Mouse (Mus musculus) brown adipose tissue, adult 24 weeks (tissue): Measurements from ENCODE around the gene Ccdc34. TPM values are rescaled to one million over a fixed set of nuclear protein-coding genes. Genes with fewer than 3 reads are reported as not detected.
A peak's percentile ranks its signal among the peaks of the same experiment; 100 is the strongest.

ENCODE experiments used
- H3K27ac ChIP-seq: fragments of 200-500 bp; replicated peaks from 2 replicates; pipeline ENCODE4 v1.5.1; 2012; ENCODE audit warnings: low read depth, mild to moderate bottlenecking, low read length
- H3K4me1 ChIP-seq: fragments of 200-500 bp; 2 replicates; pipeline ENCODE4 v1.6.1; 2012; ENCODE audit warnings: low read length, mixed read lengths; ENCODE audit not compliant: control insufficient read depth, insufficient read depth, insufficient read length
- H3K4me3 ChIP-seq: fragments of 200-500 bp; 2 replicates; pipeline ENCODE4 v1.5.1; 2012; ENCODE audit warnings: low read depth, mild to moderate bottlenecking, low read length, moderate library complexity; ENCODE audit not compliant: insufficient read depth
- polyA plus RNA-seq: library from polyadenylated mRNA; stranded (reverse); fragments of >200 nt; gene quantifications from 2 replicates; pipeline ENCODE4 v1.2.4, GENCODE M21; 2012; ENCODE audit not compliant: missing spikeins, insufficient read depth, insufficient read length

Ccdc34 gene
- 5.8 and 6.3 TPM in 2 replicates for polyA plus RNA-seq

- Histone ChIP-seq H3K4me1 (no peaks in the 10 kb centered on the region), H3K4me3 (peak within 1 kb of the TSS; percentile 61), H3K27ac (no peak within 1 kb of the TSS)
These were observed at the start of gene Ccdc34 for GRCm38 (mm10) chr2:110017616-110018505. TSS of gene Ccdc34 (plus strand) at chr2:110017817.

- Histone ChIP-seq H3K27ac (no peak overlapping the region), H3K4me1 (no peaks in the 10 kb centered on the region; the same call in none of the 2 replicates), H3K4me3 (no peak overlapping the region)
These were observed 48.2 kb upstream of the Ccdc34 start for GRCm38 (mm10) chr2:109969381-109969780.

DNA sequence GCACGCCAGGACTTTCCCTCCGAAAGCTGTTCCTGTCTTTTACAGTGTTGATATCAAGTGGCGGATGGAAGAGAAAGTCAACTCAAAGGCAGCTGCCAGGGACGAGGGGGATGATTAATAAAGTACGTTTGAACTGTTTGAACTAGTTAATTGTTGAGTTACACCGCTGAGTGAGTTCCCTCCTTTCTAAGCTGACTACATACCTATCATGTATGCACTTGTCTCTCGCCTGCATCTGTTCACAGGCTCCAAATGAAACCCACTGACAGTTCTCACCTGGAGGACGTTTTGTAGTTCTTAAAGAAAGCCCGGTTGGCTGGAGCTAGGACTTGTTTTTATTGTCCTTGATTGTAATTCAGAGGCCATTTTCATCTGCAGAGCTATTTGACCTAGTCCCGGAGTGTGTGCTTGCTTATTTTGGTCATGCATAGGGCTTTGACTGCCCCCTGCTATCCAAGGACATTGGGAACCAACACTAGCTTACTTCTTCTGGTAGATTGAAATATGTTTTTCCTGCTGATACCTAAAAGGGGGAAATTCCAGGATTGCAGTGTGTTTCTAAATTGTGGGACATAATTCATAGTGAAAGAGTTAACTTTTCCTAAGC is 47.6 kb upstream of the Ccdc34 start:
- H3K4me1 ChIP-seq = no peaks in the 10 kb centered on the region; the same call in none of the 2 replicates
- H3K27ac ChIP-seq = no peak overlapping the region
- H3K4me3 ChIP-seq = no peak overlapping the region

DNA sequence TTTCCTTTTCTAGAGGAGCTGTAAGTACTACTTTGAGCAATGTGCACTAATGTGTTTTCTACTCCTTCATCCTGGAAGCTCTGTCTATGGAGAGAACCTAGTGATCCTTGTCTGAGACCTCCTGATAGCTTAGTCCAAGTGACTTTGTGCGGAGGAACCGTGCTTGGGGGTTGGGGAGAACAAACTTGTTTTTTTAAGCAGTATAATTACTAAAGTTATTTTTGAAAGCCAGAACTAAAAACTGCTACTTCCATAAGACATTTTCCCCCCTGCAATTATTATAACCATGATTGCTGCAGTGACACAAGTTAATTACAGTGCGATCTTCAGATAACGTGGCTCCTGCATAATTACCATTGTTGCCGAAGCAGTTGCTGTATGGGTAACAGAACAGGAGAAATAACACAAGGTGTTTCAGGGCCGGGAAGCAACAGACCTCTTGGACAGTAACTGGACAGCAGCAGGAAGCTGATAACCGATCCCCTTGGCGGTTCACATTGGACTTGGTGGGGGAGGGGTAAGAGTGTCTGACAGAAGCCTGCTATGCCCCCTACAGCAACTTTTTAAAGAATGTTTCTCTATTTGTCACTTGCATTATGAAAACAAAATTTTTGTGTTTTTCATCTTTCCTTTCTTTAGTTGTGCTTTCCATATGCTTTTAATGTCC is 46.7 kb upstream of the Ccdc34 start:
- Histone ChIP-seq H3K27ac (no peak overlapping the region), H3K4me1 (no peaks in the 10 kb centered on the region; the same call in none of the 2 replicates), H3K4me3 (no peak overlapping the region)

- Histone ChIP-seq H3K27ac (no peak overlapping the region), H3K4me1 (no peaks in the 10 kb centered on the region; the same call in none of the 2 replicates), H3K4me3 (no peak overlapping the region)
These were observed 45.3 kb upstream of the Ccdc34 start for GRCm38 (mm10) chr2:109972310-109972709.

DNA sequence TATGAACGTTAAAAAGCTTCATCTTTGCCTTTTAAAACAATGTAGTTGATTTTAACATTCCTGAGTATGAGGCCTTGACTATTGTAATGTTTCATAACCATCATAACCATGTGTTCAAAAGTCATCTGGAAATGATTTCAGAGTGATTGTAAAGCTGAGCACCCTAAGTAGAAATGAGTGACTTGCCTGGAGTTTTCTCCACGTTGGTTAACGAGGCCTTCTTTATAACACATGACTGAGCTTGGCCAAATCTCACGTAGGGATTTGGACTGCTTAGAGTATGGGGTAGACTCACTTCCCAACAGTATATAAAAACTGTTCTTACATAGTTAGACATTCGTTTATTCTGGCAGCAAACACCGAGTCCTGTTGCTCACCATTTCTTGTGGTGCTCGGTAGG is 44.7 kb upstream of the Ccdc34 start:
- no peaks in the 10 kb centered on the region; the same call in none of the 2 replicates for H3K4me1 ChIP-seq
- no peak overlapping the region for H3K4me3 ChIP-seq
- H3K27ac ChIP-seq = no peak overlapping the region

DNA sequence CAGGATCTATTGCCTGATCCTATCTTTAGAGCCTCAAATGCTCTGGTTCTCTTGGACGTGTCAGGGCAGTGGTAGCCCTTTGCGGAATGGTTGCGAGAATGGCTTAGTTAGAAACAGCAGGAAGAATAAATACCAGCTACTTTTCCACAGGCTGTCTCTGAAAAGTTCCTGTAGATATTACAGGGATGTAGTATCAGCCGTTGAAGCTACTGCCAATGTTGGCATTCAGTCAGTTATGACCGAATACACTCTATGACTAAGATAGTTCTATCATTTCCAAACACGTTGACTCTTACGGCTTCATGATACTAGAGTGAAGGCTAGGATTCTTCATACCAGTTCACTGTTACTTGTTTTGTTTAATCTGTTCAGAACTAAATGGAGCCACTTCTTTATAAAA is 42.8 kb upstream of the Ccdc34 start:
- no peak overlapping the region for H3K4me3 ChIP-seq
- H3K27ac ChIP-seq = no peak overlapping the region

DNA sequence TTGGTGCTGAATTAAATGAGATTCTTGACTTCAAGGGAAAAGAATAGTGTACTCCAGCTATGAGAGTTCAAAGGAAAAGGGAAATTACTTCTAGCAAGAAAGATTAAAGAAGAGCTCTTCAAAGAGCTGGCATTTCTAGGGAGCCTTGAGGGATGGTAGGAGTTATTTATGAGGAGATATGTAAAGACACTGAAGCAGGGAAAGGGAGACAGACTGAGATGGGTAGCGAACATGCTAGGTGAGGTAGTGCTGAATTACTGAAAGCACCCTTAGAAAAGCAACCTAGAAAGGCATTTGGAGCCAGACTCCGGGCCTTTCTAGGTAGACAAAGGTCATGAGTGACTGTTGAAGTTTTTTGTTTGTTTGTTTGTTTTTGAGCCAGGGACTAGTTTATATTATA is 41.4 kb upstream of the Ccdc34 start:
- peaks cover 3% of the 10 kb centered on the region; the same call in 1 of the 2 replicates for H3K4me1 ChIP-seq
- no peak overlapping the region for H3K27ac ChIP-seq
- H3K4me3 ChIP-seq = no peak overlapping the region

More for the DNA sequence above, 42.8 kb upstream of the Ccdc34 start:
- H3K4me1 ChIP-seq = no peaks in the 10 kb centered on the region; the same call in none of the 2 replicates

GRCm38 (mm10) chr2:109977322-109977721 is 40.3 kb upstream of the Ccdc34 start:
- H3K27ac ChIP-seq = no peak overlapping the region
- no peak overlapping the region for H3K4me3 ChIP-seq
- peaks cover 3% of the 10 kb centered on the region; the same call in 1 of the 2 replicates for H3K4me1 ChIP-seq

GRCm38 (mm10) chr2:109979209-109979608 is 38.4 kb upstream of the Ccdc34 start:
- Histone ChIP-seq H3K27ac (no peak overlapping the region), H3K4me1 (peaks cover 3% of the 10 kb centered on the region; the same call in 1 of the 2 replicates), H3K4me3 (no peak overlapping the region)

DNA sequence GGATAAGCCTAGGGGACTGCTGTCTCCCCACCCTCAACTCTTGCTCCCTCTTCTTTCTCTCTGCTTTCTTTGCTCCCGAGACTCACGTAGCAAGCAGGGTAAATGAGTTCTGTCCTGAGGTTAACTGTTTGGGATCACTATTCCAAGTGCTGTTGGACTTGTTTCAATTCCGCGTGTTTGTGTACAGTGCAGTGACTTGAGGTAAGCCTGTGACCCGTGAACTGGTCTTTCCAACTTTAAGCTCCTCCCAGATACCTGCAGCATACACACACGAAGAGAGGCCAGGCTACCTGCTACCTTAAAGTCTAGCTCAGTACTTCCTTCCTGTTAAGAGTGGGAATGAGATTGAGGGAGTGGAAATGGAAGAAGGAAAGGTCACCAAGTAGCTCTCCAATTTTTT is 34.2 kb upstream of the Ccdc34 start:
- Histone ChIP-seq H3K4me1 (peaks cover 3% of the 10 kb centered on the region; the same call in 1 of the 2 replicates), H3K27ac (no peak overlapping the region), H3K4me3 (no peak overlapping the region)

GRCm38 (mm10) chr2:109984930-109985329 is 32.7 kb upstream of the Ccdc34 start:
- no peak overlapping the region for H3K4me3 ChIP-seq
- H3K4me1 ChIP-seq = peaks cover 3% of the 10 kb centered on the region; the same call in 1 of the 2 replicates
- no peak overlapping the region for H3K27ac ChIP-seq

- H3K27ac ChIP-seq = no peak overlapping the region
- H3K4me1 ChIP-seq = no peaks in the 10 kb centered on the region
- no peak overlapping the region for H3K4me3 ChIP-seq
These were observed 32.1 kb upstream of the Ccdc34 start for GRCm38 (mm10) chr2:109985560-109985959.

- H3K27ac ChIP-seq = no peak overlapping the region
These were observed 31.4 kb upstream of the Ccdc34 start for GRCm38 (mm10) chr2:109986036-109986785.

More at GRCm38 (mm10) chr2:109986036-109986785, 31.4 kb upstream of the Ccdc34 start:
- Histone ChIP-seq H3K4me1 (no peaks in the 10 kb centered on the region), H3K4me3 (no peak overlapping the region)
